Mouse (Mus musculus): ENCODE data around the gene Lexm. TPM values are rescaled to one million over a fixed set of nuclear protein-coding genes. Genes with fewer than 3 reads are reported as not detected.
A peak's percentile ranks its signal among the peaks of the same experiment; 100 is the strongest.

Gene Lexm
- polyA plus RNA-seq, 1 experiment from 2014 or later, result 0.48 TPM

DNA sequence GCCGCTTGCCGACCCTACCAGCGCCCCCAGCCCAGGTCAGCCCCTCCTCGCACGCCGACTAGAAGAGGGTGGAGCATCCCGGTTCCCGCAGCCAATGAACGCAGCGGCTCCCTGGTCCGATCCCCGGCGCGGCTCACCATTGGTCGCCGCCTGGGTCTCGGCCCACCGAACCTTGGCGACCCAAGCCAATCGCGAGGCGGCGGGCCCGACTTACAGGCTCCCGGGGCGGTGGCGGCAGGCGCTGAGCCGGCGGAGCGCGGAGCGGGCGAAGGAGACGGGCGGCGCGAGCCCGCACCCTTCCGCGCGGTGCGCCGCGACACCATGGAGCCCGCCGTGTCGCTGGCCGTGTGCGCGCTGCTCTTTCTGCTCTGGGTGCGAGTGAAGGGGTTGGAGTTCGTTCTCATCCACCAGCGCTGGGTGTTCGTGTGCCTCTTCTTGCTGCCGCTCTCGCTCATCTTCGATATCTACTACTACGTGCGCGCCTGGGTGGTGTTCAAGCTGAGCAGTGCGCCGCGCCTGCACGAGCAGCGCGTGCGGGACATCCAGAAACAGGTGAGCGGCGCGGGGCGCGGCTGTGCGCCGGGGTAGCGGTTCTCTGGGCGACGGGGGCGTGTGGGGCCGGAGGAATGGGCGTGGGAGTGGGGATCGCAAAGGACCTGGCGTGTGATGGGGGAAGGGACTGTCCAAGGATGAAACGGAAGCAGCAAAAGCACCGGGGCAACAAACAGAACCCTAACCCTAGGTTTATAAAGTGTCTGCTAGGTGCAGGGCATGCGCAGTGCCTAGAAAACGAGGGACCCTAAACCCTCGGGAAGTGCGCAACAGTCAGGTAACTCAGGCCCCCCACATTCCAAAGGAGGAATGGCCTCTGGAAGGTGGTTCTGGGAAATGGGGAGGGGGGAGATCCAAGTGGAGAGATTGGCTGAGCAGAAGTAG lies 55.9 kb downstream of the Lexm start, which contains the start of gene Dhcr24:
Dhcr24 (plus strand) TSS at position 193 of the 936 bp plus-strand sequence.
- WGBS, result under 1% methylated on average over 89 of the region's 89 CpGs
- Histone ChIP-seq H3K9me3 (replicated peaks; ENCODE audit: control insufficient read depth, low read length) (no peaks in the 10 kb centered on the region), H3K4me3 (ENCODE audit: low read depth, low read length) (peak within 1 kb of the TSS; percentile 90), H3K27me3 (ENCODE audit: control insufficient read depth, insufficient read depth, low read length) (no peaks in the 10 kb centered on the region), H3K27ac (replicated peaks; ENCODE audit: low read depth, low read length) (peak within 1 kb of the TSS; percentile 89), H3K9ac (replicated peaks; ENCODE audit: low read length) (peak within 1 kb of the TSS; percentile 86), H3K4me2 (ENCODE audit: low read depth, low read length) (peak within 1 kb of the TSS; percentile 90), H3K4me1 (ENCODE audit: control insufficient read depth, insufficient read depth, low read length) (peaks cover 7% of the 10 kb centered on the region), H3K36me3 (replicated peaks; ENCODE audit: control insufficient read depth, insufficient read depth, low read depth, low read length) (peaks cover 7% of the 10 kb centered on the region)
- DNase-seq (ENCODE audit: low spot score) (peak; percentile 98), ATAC-seq (replicated peaks; ENCODE audit: insufficient number of reproducible peaks, low FRiP score, low TSS enrichment, low read depth) (peak; percentile 97)

DNA sequence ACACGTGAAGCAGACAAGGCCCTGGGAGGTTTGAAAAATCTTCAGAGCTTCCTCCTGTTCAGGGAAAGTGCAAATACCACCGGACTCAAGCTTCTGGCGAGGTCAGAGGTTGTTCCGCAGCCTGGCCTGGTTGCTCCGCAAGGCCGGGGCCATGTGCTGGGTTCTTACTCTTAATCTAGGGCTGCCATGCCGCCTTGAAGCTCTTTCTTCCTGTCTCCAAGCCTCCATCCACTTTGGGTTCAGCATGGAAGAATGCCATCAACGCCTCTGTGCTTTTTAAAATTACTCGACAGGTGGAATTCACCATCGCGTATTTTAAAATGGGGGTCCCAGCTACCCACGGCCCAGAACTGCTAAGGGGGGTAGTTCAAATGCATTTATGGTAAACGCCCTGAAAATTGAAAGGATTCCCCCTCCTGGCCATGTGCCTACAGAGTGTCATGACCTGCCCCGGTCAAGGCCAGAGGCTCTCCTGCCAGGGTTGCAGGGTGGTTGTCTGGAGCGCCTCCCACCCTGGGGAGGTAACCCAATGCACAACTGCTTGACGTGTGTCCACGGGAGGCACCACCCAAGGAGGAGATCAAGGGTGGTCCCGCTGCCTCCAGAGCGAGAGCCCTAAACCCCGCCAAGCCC lies 56.7 kb downstream of the Lexm start:
- 0 out of 2 replicates have a peak, but pooled peaks cover 2% of the 10 kb centered on the region for H3K36me3 ChIP-seq (replicated peaks; ENCODE audit: control insufficient read depth, insufficient read depth, low read depth, low read length)
- no peaks in the 10 kb centered on the region for H3K27me3 ChIP-seq (ENCODE audit: control insufficient read depth, insufficient read depth, low read length)
- peak overlapping the region; percentile 90 for H3K4me3 ChIP-seq (ENCODE audit: low read depth, low read length)
- WGBS, result 1% methylated on average over 20 of the region's 20 CpGs
- DNase-seq (ENCODE audit: low spot score) (no peak), ATAC-seq (replicated peaks; ENCODE audit: insufficient number of reproducible peaks, low FRiP score, low TSS enrichment, low read depth) (no peak)
- peak overlapping the region; percentile 59 for H3K27ac ChIP-seq (replicated peaks; ENCODE audit: low read depth, low read length)
- no peaks in the 10 kb centered on the region for H3K9me3 ChIP-seq (replicated peaks; ENCODE audit: control insufficient read depth, low read length)
- H3K9ac ChIP-seq (replicated peaks; ENCODE audit: low read length), result peak overlapping the region; percentile 44
- peaks cover 7% of the 10 kb centered on the region for H3K4me1 ChIP-seq (ENCODE audit: control insufficient read depth, insufficient read depth, low read length)
- H3K4me2 ChIP-seq (ENCODE audit: low read depth, low read length), result peak overlapping the region; percentile 90

DNA sequence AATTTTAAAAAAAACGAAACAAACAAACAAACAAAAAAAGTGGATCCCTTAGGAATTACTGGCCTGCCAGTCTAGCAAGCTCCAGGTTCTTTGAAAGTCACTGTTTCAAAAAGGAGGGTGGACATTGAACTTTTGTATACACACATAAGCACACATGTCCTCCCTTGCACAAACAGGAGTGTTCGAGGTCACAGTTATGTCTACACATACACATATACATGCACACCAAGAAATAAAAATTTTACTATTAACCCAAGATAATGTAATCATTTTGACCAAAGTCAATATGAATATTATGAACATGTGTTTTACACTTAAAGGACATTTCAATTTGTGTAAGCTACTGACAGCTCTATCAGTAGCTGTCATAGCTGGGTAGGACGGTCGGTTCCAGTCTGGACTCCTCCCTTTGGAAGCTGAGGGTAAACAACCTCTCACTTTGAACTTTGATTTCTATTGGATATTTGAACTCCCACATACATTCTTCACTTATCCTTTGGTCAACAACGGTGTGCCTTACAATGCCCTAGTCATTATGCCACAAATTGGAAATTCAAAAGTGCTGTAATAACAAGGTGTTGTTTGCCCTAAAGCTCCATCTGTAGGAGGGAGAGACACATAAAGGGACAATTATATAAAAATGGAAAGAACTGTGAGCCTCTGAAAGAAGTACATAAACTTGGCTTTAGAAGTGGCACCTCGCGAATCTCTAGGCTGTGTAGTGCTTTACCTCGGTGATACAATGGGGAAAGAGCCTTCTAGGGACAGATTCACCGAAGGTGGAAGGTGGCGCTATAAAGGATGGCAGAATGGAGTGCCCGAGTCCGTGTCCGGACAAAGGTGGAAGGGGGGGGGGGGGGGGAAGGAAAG lies 57.5 kb downstream of the Lexm start:
- Histone ChIP-seq H3K4me3 (ENCODE audit: low read depth, low read length) (peak overlapping the region; percentile 90; the same call in 1 of the 2 replicates), H3K36me3 (replicated peaks; ENCODE audit: control insufficient read depth, insufficient read depth, low read depth, low read length) (no peaks in the 10 kb centered on the region), H3K27ac (replicated peaks; ENCODE audit: low read depth, low read length) (0 out of 2 replicates have a peak overlapping the region, but pooled peaks have one; percentile 59), H3K27me3 (ENCODE audit: control insufficient read depth, insufficient read depth, low read length) (no peaks in the 10 kb centered on the region), H3K4me2 (ENCODE audit: low read depth, low read length) (peak overlapping the region; percentile 90), H3K4me1 (ENCODE audit: control insufficient read depth, insufficient read depth, low read length) (peaks cover 7% of the 10 kb centered on the region), H3K9me3 (replicated peaks; ENCODE audit: control insufficient read depth, low read length) (no peaks in the 10 kb centered on the region), H3K9ac (replicated peaks; ENCODE audit: low read length) (no peak overlapping the region; the same call in 1 of the 2 replicates)
- ATAC-seq (replicated peaks; ENCODE audit: insufficient number of reproducible peaks, low FRiP score, low TSS enrichment, low read depth) (no peak), DNase-seq (ENCODE audit: low spot score) (no peak)
- 31% methylated on average over 13 of the region's 13 CpGs for WGBS

GRCm38 (mm10) chr4:106557978-106558377 lies 59.1 kb downstream of the Lexm start:
- Histone ChIP-seq H3K27me3 (ENCODE audit: control insufficient read depth, insufficient read depth, low read length) (no peaks in the 10 kb centered on the region), H3K4me1 (ENCODE audit: control insufficient read depth, insufficient read depth, low read length) (peaks cover 3% of the 10 kb centered on the region), H3K9me3 (replicated peaks; ENCODE audit: control insufficient read depth, low read length) (no peaks in the 10 kb centered on the region), H3K4me2 (ENCODE audit: low read depth, low read length) (no peak overlapping the region), H3K36me3 (replicated peaks; ENCODE audit: control insufficient read depth, insufficient read depth, low read depth, low read length) (no peaks in the 10 kb centered on the region), H3K9ac (replicated peaks; ENCODE audit: low read length) (no peak overlapping the region), H3K27ac (replicated peaks; ENCODE audit: low read depth, low read length) (no peak overlapping the region), H3K4me3 (ENCODE audit: low read depth, low read length) (no peak overlapping the region)
- ATAC-seq (replicated peaks; ENCODE audit: insufficient number of reproducible peaks, low FRiP score, low TSS enrichment, low read depth), result no peak
- WGBS, result no CpG with 5 or more reads among the region's 1 CpGs
- DNase-seq (ENCODE audit: low spot score), result no peak

- DNase-seq (ENCODE audit: low spot score) (no peak), ATAC-seq (replicated peaks; ENCODE audit: insufficient number of reproducible peaks, low FRiP score, low TSS enrichment, low read depth) (no peak)
- 71% methylated on average over 5 of the region's 5 CpGs for WGBS
- H3K4me2 ChIP-seq (ENCODE audit: low read depth, low read length), result no peak overlapping the region
- no peaks in the 10 kb centered on the region for H3K9me3 ChIP-seq (replicated peaks; ENCODE audit: control insufficient read depth, low read length)
- H3K27me3 ChIP-seq (ENCODE audit: control insufficient read depth, insufficient read depth, low read length), result no peaks in the 10 kb centered on the region
- no peak overlapping the region for H3K9ac ChIP-seq (replicated peaks; ENCODE audit: low read length)
- H3K4me1 ChIP-seq (ENCODE audit: control insufficient read depth, insufficient read depth, low read length), result no peaks in the 10 kb centered on the region; the same call in 1 of the 2 replicates
- H3K4me3 ChIP-seq (ENCODE audit: low read depth, low read length), result no peak overlapping the region
- H3K36me3 ChIP-seq (replicated peaks; ENCODE audit: control insufficient read depth, insufficient read depth, low read depth, low read length), result no peaks in the 10 kb centered on the region
- H3K27ac ChIP-seq (replicated peaks; ENCODE audit: low read depth, low read length), result no peak overlapping the region
Measured at GRCm38 (mm10) chr4:106557262-106557661, 59.8 kb downstream of the Lexm start.

DNA sequence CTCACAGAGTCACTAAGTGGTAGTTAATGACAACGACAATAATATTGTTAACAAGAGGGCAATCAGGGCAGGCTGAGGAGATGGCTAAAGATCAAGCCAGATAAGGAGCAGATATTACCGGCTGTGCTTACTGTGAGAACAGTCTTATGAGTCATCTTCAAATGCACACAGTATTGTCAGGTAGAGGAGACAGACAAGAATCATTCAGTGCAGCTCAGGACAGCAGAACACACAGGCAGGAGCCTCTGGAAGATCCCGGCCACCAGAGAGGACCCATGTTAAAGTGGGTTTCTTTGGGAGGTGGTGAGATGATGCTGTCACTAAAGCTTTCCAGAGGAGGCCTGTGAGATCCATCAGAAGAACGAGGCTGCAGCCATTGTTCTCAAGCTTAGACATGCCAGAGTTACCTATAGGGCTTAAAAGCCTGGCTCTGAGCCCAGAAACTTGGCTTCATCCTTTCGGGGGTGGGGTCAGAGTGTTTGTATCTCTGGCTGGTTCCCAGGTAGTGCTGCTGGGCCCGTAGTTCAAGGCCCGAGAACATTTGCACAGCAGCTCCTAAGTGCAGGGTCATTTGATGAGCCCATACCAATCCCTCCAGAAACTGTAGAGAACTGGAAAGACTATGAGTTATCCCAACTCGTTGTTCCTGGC lies 66.4 kb downstream of the Lexm start:
- no peak for DNase-seq (ENCODE audit: low spot score)
- no peaks in the 10 kb centered on the region for H3K4me1 ChIP-seq (ENCODE audit: control insufficient read depth, insufficient read depth, low read length)
- no peak overlapping the region for H3K27ac ChIP-seq (replicated peaks; ENCODE audit: low read depth, low read length)
- H3K4me2 ChIP-seq (ENCODE audit: low read depth, low read length), result no peak overlapping the region
- 78% methylated on average over 8 of the region's 8 CpGs for WGBS
- H3K27me3 ChIP-seq (ENCODE audit: control insufficient read depth, insufficient read depth, low read length), result no peaks in the 10 kb centered on the region
- no peak overlapping the region for H3K4me3 ChIP-seq (ENCODE audit: low read depth, low read length)
- ATAC-seq (replicated peaks; ENCODE audit: insufficient number of reproducible peaks, low FRiP score, low TSS enrichment, low read depth), result no peak
- no peak overlapping the region for H3K9ac ChIP-seq (replicated peaks; ENCODE audit: low read length)
- no peaks in the 10 kb centered on the region for H3K9me3 ChIP-seq (replicated peaks; ENCODE audit: control insufficient read depth, low read length)
- no peaks in the 10 kb centered on the region for H3K36me3 ChIP-seq (replicated peaks; ENCODE audit: control insufficient read depth, insufficient read depth, low read depth, low read length)

GRCm38 (mm10) chr4:106548113-106548512 lies 68.9 kb downstream of the Lexm start:
- no peaks in the 10 kb centered on the region for H3K27me3 ChIP-seq (ENCODE audit: control insufficient read depth, insufficient read depth, low read length)
- no peaks in the 10 kb centered on the region for H3K36me3 ChIP-seq (replicated peaks; ENCODE audit: control insufficient read depth, insufficient read depth, low read depth, low read length)
- H3K4me1 ChIP-seq (ENCODE audit: control insufficient read depth, insufficient read depth, low read length), result no peaks in the 10 kb centered on the region
- no peak overlapping the region for H3K4me3 ChIP-seq (ENCODE audit: low read depth, low read length)
- H3K27ac ChIP-seq (replicated peaks; ENCODE audit: low read depth, low read length), result no peak overlapping the region
- WGBS, result 91% methylated on average over 3 of the region's 3 CpGs
- ATAC-seq (replicated peaks; ENCODE audit: insufficient number of reproducible peaks, low FRiP score, low TSS enrichment, low read depth), result no peak
- H3K4me2 ChIP-seq (ENCODE audit: low read depth, low read length), result no peak overlapping the region
- DNase-seq (ENCODE audit: low spot score), result no peak
- H3K9ac ChIP-seq (replicated peaks; ENCODE audit: low read length), result no peak overlapping the region
- no peaks in the 10 kb centered on the region for H3K9me3 ChIP-seq (replicated peaks; ENCODE audit: control insufficient read depth, low read length)

Measured in embryonic facial prominence, embryonic 11.5 days (tissue).